Mouse (Mus musculus): Measurements from ENCODE around the gene Tigit.

The Tigit gene

GRCm38 (mm10) chr16:43617346-43617745 lies 46.6 kb downstream of the Tigit start:
- DNase-seq: no peak

GRCm38 (mm10) chr16:43616348-43616747 lies 47.6 kb downstream of the Tigit start:
- DNase-seq: no peak

DNA sequence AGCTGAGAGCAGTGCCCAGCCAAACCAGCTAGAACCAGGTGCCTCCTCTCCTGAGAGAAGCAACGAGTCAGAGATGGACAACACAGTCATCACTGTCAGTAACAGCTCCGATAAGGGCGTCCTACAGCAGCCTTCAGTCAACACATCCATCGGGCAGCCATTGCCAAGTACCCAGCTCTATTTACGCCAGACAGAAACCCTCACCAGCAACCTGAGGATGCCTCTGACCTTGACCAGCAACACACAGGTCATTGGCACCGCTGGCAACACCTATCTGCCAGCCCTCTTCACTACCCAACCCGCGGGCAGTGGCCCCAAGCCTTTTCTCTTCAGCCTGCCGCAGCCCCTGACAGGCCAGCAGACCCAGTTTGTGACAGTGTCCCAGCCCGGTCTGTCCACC lies 53.6 kb downstream of the Tigit start:
- DNase-seq: no peak

DNA sequence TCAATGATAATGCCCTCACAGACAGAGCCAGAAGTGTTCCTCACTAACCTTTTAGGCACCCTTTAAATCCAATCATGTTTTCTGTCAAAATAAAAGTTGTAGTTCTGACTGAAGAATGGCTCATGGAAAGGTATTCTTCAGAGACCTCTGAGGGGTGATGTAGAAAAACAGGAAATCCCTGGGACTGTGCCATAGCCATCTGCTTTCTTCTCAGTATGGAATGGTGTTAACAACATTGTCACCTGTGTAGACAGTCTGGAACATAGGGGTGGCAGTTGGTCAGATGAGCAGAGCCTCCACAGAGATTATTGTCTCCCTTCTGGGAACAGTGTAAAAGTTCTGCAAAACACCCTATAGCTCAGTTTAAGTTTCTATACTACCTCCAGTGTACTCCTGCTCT lies 55.9 kb downstream of the Tigit start:
- DNase-seq: no peak

DNA sequence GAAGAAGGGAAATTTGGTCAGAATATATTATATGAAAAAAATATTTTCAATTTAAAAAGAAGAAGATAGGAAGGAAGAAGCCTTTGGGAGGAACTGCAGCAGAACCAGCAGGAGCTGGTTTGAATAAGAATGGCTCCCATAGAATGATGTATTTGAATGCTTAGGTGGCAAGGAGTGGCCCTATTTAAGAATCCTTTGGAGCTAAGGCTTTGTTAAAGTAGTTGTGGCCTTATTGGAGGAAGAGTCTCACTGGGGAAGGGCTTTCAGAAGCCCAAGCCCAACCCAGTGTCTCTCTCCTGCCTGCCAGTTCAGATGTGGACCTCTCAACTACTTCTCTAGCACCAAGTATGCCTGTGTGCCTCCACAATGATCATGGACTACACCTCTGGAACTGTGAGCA lies 56.9 kb downstream of the Tigit start:
- no peak for DNase-seq

GRCm38 (mm10) chr16:43604399-43605013 lies 59.4 kb downstream of the Tigit start:
- DNase-seq: no peak

GRCm38 (mm10) chr16:43603591-43604141 lies 60.3 kb downstream of the Tigit start:
- DNase-seq: no peak

GRCm38 (mm10) chr16:43602573-43602972 lies 61.4 kb downstream of the Tigit start:
- DNase-seq: no peak

GRCm38 (mm10) chr16:43599707-43600106 lies 64.2 kb downstream of the Tigit start:
- no peak for DNase-seq
